Mouse (Mus musculus) kidney, postnatal 25 days (tissue): ENCODE data around the gene Taf3.
A peak's percentile ranks its signal among the peaks of the same experiment; 100 is the strongest.

Experiments
- DNase-seq, 2 experiments: peaks; one replicate each; pipeline ENCODE4 v3.0.0; 2021; ENCODE audit warnings: mixed read lengths in 2 of 2

Gene Taf3

GRCm38 (mm10) chr2:9955576-9956535 is 92.5 kb downstream of the Taf3 start:
- DNase-seq: no peak

GRCm38 (mm10) chr2:9946739-9947138 is 101.7 kb downstream of the Taf3 start:
- DNase-seq: no peak

GRCm38 (mm10) chr2:9945611-9946010 is 102.8 kb downstream of the Taf3 start:
- no peak for DNase-seq

- DNase-seq: no peak
Measured at GRCm38 (mm10) chr2:9943011-9943410, 105.4 kb downstream of the Taf3 start.

GRCm38 (mm10) chr2:9939250-9939649 is 109.1 kb downstream of the Taf3 start:
- DNase-seq: no peak

- no peak for DNase-seq
Measured at GRCm38 (mm10) chr2:9935965-9936364, 112.4 kb downstream of the Taf3 start.

- DNase-seq: no peak
Measured at GRCm38 (mm10) chr2:9926905-9927283, 121.5 kb downstream of the Taf3 start.

- DNase-seq: no peak
Measured at GRCm38 (mm10) chr2:9926194-9926904, 122.0 kb downstream of the Taf3 start.

- DNase-seq: peak; percentile 74 to 87
Measured at GRCm38 (mm10) chr2:9918691-9919471, 129.5 kb downstream of the Taf3 start.

GRCm38 (mm10) chr2:9917602-9918001 is 130.8 kb downstream of the Taf3 start:
- DNase-seq: no peak

GRCm38 (mm10) chr2:9905995-9906394 is 142.4 kb downstream of the Taf3 start:
- DNase-seq: peak in 1 of 2 experiments; percentile 63

GRCm38 (mm10) chr2:9903854-9904560 is 144.4 kb downstream of the Taf3 start:
- DNase-seq: no peak

- no peak for DNase-seq
Measured at GRCm38 (mm10) chr2:9897846-9898245, 150.6 kb downstream of the Taf3 start.

- no peak for DNase-seq
Measured at GRCm38 (mm10) chr2:9896097-9896770, 152.2 kb downstream of the Taf3 start.

GRCm38 (mm10) chr2:9894836-9895593 is 153.4 kb downstream of the Taf3 start:
- DNase-seq: no peak

- no peak for DNase-seq
Measured at GRCm38 (mm10) chr2:9893272-9893953, 155.0 kb downstream of the Taf3 start.

GRCm38 (mm10) chr2:9892541-9892940 is 155.9 kb downstream of the Taf3 start:
- no peak for DNase-seq

- no peak for DNase-seq
Measured at GRCm38 (mm10) chr2:9890906-9891305, 157.5 kb downstream of the Taf3 start.

- DNase-seq: no peak
Measured at GRCm38 (mm10) chr2:9890251-9890650, 158.1 kb downstream of the Taf3 start.

GRCm38 (mm10) chr2:9889651-9890183 is 158.7 kb downstream of the Taf3 start, which contains the start of gene Gata3:
Gata3 (minus strand) TSS chr2:9890034.
- DNase-seq: no peak
